Mouse (Mus musculus) cortical plate, adult 2 months (tissue): ENCODE measurements around the gene Srrm4.

Source experiments
- CTCF ChIP-seq: fragments of 200-500 bp; IDR thresholded peaks from 2 replicates; pipeline ENCODE4 v1.5.1; 2011; ENCODE audit warnings: mild to moderate bottlenecking, control low read depth, low read length; ENCODE audit not compliant: insufficient read depth; ENCODE audit errors: extremely low read depth
- POLR2A ChIP-seq: fragments of 200-500 bp; IDR thresholded peaks from 2 replicates; pipeline ENCODE4 v1.6.1; 2011; ENCODE audit warnings: mild to moderate bottlenecking, low read length, control low read depth; ENCODE audit not compliant: insufficient read depth; ENCODE audit errors: extremely low read depth

- no peak for TF ChIP-seq CTCF
- no peak for TF ChIP-seq POLR2A
These were observed 102.0 kb downstream of the Srrm4 start for GRCm38 (mm10) chr5:116489621-116490020.
